Mouse (Mus musculus) urinary bladder, postnatal 10 days (tissue): Measurements from ENCODE around the gene Idh2.
"Not testable (repeated sequence)": the region's sequence is repeated elsewhere in the genome, so short reads cannot be mapped to it uniquely, and the experiment has no call there.

Experiments
- DNase-seq: peaks from one replicate; pipeline ENCODE4 v3.0.0; 2022; ENCODE audit warnings: low spot score

Gene Idh2

DNA sequence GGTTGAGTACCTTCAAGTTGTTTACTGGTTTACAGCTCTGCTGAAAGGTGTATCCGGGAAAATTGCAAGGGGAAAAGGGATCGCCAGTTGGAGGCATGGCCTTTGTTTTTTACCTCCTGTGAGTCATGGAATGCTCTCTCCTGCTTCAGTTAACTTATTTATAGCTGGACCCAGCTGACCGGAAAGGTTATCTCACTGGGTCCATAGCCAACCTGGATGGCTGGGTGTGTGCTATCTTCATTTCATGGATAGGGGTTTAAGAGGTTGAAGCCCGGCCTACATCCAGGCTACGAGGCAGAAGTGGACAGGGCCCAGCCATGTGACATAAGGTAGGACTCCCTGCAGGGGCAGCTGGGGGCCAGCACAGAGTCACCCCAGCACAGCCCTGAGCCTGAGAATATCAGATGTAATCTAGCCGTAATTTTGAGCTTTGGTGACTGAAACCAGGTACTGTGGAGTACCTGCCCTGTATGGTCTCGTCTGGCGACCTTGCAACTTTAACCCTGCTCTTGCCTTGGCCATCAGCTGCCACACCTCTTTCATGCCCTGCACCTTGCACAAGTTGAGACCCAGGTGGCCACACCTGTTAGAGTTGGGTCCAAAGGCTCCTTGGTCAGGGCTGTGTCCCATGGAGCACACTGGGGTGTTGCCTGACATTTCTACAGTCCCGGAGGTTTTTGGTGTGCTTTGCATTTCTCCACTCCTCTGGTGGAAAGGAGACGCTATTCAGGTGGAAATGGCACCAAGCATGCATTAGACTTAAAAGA lies 55.0 kb downstream of the Idh2 start:
- DNase-seq, result no peak

DNA sequence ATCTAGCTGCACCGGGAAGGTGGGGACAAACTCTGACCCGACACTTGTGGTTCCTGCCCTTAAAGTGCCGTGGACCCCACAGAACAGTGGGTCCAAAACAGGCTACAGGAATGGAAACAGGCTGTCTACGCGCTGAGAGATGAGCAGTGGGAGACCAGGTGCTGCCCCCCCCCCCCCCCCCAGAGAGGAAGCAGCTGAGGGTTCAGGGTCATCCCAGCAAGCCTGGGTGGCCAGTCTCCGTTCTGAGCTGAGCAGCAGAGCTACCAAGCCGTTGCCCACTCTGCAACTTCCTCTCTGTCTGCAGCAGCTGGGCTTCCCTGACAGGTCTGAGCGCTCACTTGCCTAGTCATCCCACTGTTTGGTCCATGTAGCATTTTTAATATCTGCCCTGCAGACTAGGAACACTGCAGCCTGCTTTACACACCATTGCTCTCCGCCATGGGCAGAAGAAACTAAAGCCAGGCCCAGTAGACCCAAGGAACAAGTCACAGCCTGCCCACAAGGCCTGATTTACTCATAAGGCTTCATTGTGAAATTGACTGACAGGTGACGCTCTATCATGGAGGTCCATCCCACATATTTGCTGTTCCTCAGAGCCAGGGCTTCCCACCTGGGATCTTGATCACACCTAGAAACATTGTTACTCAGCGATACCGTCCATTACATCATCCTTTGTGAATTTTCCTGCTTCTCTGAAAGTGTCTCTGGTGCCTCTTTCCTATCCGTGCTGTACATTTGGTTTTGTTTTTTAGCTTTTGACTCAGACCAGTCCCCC lies 55.9 kb downstream of the Idh2 start:
- DNase-seq, result no peak

DNA sequence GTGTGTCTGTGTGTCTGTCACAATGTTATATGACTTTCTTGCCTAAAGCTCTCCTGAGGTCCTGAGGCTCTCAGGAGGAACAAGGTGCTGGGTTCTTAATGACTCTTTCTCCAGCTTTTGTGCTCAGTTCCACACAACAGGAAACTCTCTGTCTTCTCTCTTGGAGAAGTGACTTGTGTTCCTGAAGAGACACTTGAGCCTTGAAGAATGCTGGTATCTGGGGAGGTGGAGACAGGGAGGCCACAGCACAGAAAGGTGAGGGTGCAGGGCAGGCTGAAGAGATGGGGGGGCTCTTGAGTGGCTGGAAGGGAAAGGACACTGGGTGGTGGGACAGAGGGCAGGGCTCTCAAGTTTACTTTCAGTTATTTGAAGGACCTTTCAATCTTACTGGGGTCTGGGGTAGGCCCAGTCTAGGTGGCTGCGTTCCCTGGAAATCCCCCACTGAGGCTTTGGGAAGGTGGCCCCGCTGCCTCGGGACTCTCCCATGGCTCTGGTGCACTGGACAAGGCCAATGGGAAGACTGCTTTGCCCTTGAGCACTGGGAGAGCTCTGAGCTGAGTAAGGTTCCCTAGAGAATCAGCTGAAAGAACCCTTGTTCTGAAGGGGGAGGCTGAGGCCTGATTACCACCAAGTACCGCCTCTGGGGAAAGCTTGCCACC lies 56.7 kb downstream of the Idh2 start:
- DNase-seq, result no peak

GRCm38 (mm10) chr7:80057781-80058180 lies 57.4 kb downstream of the Idh2 start:
- DNase-seq, result no peak

- no peak for DNase-seq
Measured at GRCm38 (mm10) chr7:80057002-80057691, 58.0 kb downstream of the Idh2 start.

DNA sequence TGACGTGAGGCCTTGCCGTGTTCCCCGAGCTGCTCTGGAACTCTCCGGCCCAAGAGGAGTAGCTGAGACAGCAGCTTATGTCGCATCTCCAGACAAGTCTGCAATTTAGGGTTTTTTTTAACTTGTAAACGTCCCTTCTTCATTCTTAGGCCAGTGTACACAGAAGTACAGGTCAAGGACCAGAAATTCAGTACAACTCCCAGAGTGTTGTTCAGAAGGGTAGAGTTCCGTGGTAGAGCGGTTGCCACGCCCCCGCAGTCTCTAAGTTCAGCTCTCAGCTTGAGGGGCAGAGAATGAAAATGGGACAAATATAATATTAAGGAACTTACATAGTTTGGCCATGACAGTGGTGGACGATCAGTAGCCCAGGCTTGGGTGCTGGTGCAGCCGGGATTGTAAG lies 59.4 kb downstream of the Idh2 start:
- no peak for DNase-seq

- no peak for DNase-seq
Measured at GRCm38 (mm10) chr7:80053147-80053546, 62.0 kb downstream of the Idh2 start.

GRCm38 (mm10) chr7:80052261-80052660 lies 62.9 kb downstream of the Idh2 start:
- DNase-seq, result no peak

DNA sequence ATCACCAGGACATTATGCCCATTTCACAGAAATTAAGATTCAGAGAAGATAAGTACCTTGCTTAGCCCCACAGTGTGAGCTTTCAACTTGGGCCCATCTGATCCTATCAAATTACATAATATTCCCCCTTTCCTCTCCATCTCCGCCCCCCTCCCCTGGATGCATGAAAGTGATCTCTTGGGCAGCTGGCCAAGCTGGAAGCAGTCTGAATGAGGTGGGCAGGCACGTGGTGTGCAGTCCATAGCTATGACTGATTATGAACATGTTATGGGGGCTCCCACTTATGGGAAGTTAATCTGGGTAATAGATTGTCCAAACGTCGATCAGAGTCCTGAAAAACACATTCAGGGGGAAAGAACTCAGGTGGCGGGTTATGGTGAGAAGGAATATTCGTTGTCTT lies 63.4 kb downstream of the Idh2 start:
- DNase-seq, result no peak

- DNase-seq, result not testable (repeated sequence)
Measured at GRCm38 (mm10) chr7:80050382-80050781, 64.8 kb downstream of the Idh2 start.

GRCm38 (mm10) chr7:80049746-80050145 lies 65.4 kb downstream of the Idh2 start:
- no peak for DNase-seq

DNA sequence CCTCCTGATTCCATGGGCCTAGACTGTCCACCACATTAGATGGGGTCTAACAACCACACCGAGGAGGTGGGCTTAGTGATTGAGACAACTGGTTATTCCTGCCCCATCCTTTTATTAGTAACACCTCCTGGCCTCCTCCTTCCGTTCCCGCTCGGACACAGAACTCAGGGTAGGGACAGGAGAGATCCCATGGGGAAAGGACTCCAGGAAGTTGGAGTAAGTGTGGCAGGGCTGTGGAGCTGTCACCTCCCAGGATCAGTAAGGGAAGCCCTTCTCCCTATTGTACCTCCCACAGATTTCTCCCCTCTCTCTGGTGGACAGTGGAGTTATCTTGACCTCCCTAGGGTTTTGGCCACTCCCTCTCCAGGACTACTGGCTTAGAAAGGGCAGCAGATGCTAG lies 68.2 kb downstream of the Idh2 start:
- no peak for DNase-seq
